Mouse (Mus musculus) naive thymus-derived CD4-positive, alpha-beta T cell, adult 2 months (primary cell): ENCODE data around the gene Slc6a17.

Experiments used
- DNase-seq: peaks from one replicate; pipeline ENCODE4 v3.0.0-alpha.2; 2011; ENCODE audit warnings: low read depth

Slc6a17 gene

DNA sequence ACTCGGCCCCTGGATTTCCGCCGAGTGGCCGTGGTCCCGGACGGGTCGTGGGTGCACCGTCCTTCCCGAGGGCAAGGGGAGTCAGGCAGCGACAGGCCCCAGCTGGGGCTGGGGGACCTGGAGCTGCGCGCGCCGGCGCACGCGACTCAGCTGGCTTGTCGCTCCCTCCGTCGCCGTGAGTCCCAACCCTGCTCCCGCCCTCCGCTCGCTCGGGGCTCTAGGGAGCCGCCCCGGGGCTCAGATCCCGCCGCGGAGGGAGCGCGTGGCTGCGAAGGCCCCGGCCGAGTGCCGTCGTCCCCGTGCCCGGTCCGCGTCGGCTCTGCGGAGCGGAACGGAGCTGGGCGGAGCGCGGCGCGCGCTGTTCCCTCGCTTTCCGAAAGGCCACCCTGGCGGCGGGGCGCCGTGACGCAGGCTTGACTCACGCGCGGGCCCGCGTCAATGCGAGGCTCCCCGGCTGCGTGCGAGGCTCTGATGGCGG lies at the start of gene Slc6a17:
Gene Slc6a17, minus strand, starts transcription at position 388 of the 478 bp plus-strand sequence.
- no peak for DNase-seq

DNA sequence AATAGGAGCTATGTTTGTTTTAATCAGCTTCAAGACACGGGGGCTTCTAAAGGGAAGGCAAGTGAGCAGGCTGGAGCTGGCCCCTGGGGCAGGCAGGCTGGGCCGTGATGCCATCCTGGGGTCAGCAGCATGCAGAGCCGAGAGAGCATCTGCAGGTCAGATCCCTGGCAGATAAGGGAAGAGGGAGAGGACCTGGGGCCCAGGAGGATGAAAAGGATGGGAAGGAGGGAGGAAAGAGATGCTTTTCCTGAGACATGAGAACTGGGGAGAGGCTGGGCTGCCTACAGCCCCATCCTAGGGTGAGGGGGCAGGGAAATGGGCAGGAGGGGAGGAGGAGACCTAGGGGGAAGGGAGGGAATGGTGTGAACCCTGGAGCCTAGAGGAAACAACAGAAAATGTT lies 47.5 kb upstream of the Slc6a17 start:
- no peak for DNase-seq

DNA sequence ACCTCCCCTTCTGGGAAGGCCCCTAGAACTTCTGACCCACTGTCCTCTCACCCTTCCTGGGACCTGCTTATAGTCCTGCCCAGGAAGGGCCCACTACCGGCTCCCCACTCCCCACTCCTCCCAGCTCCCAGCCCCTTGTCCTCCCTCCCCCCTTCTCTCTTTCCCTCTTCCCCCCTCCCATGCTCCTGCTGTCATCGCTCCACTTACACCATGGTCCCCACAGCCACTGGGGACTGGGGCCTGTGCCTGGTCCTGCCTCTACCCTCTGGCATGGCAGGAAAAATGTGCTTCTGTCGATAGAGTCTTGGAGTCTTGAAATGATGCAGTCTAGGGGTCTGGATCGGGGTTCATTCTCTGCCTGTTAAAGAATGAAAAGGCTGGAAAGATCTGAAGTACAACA lies 46.1 kb upstream of the Slc6a17 start:
- no peak for DNase-seq

DNA sequence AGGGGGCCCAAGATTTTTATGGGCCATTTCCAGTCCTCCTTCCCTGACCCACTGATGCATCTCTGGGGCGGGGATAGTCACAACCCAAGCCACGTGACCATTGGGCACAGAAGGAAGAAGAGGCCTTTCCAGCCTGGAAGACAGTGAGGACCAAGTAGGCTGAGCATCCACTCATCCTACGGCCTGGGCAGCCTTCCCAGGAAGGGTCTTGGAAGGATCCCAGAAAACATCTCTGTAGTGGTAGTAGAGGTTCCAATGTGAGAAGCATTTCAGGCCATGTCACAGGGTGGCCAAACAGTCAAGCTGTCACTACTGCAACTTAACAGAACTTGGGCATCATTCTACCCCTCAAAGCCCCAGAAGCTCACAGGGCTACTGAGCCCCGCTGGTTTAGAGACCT lies 44.8 kb upstream of the Slc6a17 start:
- DNase-seq = no peak

DNA sequence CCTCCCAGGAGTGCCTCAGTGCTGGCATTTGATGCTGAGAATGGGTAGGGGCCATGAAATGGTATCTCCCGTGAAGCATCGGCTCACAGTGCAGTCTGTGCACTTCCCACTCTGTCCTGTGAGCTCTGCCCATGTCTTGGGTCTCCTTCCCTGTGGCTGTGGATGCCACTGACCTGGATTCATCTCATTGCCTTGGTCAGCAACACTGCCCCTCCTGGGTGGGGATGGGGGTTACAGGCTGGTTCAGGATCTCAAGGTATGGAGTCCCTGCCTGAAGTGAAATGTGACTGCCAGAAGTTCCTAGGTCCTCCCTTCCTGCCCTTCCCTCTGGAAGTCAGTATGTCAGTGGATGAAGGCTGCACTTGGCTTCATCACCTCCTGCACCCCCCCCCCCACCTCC lies 44.3 kb upstream of the Slc6a17 start:
- no peak for DNase-seq

DNA sequence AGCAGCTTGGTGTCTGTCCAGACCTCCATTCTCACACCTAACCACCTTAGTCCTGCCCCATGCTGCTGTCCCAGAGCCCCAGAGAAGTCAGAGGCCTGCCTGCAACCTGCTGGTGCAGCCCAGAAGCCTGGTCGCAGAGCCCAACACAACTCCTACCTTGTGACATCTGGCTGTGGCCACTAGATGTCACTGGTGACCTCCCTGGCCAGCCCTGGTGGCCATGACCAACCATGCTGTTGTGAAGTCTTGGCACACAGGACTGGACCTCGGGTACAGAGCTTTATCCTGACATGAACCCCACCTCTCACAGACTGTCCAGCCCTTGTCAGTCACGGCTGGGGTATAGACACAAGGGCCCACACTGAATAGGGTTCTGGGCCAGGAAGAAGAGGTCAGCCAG lies 41.4 kb upstream of the Slc6a17 start:
- peak; percentile 7 for DNase-seq

DNA sequence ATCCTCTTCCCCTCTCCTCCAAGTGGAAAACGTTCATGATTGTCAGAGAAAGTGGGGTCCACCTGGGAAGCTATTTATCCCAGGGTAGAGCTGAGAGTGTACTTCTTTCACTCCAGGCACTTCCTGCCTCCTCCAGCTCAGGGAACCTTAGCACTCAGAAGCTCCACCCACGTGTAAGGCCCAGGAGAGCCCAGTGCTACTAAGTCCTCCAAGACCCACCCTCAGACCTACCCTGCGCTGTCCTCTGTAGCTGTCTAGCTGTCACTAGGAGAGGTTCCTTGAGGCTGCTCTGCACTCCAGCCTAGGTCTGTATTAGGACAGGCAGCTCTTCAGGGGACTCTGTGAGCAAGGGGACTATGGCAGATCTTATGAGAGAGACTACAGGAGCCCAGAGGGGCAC lies 40.9 kb upstream of the Slc6a17 start:
- no peak for DNase-seq

DNA sequence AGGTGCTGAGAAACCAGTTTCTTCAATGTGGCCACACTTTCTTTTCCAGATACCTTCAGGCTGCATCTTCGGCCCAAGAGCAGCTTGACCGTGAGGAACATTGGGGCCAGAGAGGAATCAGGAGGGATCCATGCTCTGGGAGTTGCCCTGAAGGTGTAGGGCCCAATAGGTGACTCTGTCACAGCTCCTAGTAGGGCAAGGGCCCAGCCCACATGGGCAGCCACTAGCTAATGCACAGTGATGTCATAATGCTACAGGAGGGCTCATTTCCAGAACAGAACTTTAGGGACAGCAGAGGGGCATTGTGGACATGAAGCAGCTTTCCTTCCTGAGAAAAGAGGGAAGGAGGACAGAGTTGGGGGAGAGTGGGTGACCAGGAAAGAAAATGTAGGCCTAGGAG lies 37.0 kb upstream of the Slc6a17 start, which contains the start of gene Ubl4b:
Gene Ubl4b, minus strand, starts transcription at position 232 of the 400 bp plus-strand sequence.
- DNase-seq = no peak

DNA sequence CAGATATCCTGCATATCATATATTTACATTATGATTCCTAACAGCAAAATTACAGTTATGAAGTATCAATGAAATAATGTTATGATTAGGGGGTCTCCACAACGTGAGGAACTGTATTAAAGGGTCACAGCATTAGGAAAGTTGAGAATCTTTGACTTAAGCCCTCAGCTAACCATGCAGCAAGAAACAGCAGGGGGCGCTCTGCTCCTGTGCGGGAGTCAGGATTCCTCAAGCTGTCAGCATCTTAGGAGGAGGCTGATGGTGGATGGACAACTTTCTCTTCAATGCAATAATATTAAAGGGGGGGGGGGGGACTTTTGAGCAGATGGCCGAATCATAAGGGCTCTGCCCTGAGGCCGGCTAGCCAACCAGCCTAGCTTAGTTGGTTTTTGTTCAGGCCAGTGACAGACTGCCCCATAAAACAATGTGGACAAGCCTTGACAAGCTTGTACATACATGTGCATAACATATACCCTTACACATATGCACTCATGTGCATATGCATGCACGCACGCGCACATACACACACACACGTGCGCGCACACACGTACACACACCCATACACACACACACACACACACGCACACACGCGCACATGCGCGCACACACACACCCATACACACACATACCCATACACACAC lies 32.7 kb upstream of the Slc6a17 start:
- peak; percentile 8 for DNase-seq

DNA sequence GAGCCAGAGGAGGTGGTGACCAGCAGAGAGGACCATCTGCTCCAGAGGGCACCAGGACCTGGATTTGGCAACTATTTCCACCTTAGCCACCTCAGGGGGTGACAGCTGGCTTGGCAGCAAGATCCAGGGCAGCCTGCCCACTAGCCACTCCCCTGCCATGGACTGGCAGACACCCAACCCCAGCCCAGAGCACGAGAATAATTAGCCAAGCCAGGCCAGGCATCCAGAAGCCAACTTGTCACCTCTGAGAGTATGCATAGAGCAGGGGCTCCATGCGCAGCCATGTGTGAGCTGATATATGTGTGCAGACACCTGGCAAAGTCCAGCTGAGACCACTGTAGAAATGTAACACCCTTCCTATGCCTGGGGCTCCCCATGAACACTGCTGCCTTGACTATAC lies 29.1 kb upstream of the Slc6a17 start:
- no peak for DNase-seq

DNA sequence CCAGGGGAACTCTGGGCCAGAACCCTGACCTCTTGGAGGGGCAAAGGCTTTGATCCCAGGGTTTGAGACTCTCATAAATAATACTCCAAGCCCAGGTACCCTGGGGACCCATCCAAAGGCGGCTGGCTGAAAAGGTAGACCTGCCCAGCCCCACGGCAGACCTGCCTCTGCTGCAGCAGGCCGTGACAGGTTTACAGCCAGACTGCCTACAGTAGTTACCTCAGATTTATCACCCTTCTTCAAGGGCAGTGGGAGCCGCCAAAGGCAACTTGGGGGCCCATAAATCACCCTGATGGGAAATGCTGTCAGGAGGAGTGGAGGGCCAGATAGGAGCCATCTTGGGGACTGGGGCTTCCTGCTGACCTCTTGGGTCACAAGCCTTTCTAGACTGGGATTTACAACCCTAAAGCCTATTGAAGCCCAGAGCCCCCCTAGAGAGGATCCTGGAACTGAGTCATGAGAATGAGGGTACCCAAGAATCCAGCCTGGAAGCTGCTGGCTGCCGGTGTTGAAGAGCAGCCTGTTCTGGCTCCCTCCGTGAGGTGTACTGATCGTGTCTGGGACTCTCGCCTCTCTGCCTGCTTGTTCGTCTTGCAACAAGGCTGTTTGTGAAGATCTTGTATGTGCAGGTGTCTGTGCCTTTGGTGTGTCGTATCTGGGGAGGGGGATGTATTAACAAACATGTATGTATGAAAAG lies 28.0 kb upstream of the Slc6a17 start:
- DNase-seq = no peak

DNA sequence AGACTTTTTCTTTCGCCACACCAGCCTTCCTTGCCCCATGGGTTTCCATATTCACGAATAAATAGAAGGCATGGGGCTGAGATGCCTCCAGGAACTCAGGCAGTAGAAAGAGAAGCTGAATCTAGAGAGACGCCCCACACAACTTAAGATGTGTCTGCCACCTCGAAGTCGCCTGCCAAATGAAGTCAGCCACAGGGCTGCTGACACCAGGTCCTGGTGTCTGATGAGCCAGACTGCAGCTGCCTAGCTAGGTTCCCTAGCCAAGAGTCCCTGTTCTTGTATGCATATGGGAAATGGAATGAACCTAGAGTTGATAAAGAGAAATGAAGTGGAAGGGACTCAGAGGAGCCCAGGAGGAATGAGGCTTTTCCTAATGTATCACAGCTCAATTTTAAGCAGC lies 27.5 kb upstream of the Slc6a17 start:
- no peak for DNase-seq

DNA sequence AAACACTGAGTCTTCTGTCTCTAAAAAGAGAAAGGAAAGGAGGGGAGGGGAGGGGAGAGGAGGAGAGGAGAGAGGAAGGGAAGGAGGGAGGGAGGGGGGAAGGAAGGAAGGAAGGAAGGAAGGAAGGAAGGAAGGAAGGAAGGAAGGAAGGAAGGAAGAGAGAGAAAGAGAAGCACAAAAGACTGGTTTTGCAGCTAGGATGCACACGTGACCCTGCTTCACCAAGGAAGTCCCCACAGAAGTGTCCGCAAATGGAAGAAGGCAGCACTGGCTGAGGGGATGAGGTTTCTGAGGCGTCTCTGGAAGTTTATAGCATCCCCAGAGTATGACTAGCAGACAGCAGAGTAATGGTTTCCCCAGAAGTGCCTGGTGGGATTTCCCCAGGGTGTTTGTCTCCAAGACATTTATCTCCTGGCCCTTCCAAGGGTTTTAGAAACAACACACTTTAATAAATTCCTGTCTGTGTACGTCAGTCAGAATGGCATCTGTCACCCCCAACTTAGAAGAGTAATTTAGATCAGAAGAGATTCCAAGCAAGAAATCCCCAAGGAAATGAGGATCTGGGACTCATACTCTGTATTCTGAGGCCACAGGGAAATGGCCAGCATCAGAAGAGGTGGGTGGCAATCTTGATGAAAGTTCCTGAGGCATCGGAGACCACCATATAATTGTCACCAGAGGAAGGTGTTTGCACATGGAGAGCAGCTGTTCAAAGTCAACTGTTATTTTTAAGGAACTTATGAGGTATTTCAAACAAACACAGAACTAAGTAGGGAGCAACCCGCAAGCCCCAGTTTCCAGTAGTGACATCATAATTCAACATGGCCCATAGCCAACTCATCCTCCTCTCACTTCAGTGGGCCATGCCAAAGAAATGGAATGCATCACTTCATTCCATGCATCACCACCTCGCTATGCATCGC lies 25.6 kb upstream of the Slc6a17 start:
- DNase-seq = no peak

DNA sequence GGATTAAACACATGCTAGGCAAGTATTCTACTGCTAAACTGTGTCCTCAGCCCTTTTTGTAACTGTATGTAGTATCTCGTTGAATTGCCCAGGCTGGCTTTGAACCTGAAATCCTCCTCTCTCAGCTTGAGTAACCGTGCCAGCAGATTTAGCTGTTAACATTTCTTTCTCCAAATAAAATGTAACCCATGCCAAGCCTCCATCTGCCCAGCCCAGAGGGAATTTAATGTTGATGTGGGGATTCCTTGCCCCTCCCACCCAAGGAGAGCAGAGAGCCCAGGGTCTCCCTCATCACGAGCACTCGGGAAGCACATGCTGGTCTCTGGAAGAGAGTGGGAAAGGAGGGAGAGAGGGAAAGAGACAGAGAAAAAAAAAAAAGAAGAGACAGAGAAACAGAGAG lies 24.8 kb upstream of the Slc6a17 start:
- DNase-seq = no peak

DNA sequence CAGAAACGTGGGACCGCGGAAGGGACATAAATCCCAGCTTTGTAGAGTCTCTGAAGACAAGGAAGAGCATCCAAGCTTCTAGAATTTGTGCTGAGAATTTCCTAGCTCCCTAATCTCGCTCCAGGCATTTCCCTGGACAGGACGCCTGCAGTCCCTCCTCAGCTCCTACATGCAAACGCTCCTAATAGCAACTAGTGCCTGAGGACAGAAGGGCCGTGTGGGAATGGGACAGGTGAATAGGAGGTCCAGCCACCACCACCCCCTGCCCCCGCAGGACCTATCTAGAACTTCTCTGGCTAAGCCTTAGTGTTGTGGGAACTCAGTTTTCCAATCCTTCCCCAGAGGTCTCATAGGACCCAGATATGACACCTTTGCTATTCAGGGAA lies 19.7 kb upstream of the Slc6a17 start:
- DNase-seq = no peak

DNA sequence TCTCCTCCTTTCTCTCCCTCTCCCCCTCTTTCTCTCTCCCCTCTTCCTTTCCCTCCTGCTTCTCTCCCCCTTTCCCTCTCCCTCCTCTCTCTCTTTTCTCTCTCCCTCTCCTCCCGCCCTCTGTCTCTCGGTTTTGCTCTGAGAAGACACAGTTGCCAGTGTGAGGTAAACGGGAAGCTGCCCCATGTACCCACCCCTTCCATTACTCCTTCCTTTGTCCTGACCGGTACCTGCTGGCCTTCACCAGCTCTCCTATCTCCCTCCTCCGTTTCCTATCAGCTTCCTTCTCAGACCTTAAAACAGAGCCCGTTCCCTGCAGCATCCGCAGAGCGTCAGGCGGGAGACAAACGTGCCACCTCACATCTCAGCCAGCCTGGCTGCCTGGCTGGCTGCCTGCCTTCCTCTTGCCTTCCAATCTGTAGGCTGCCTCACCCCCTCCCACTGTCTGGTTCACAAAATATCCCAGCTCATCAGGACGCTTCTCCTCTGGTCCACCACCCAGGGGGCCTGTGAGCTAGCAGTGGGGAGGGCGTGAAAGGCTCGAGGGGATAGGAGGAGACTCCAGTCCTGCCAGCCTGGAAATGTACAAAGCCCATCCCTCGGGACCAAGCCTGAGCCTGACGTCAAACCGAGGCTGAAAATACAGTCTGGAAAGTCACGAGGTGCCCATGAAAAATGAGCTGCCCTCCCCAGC lies 19.1 kb upstream of the Slc6a17 start:
- DNase-seq = no peak

DNA sequence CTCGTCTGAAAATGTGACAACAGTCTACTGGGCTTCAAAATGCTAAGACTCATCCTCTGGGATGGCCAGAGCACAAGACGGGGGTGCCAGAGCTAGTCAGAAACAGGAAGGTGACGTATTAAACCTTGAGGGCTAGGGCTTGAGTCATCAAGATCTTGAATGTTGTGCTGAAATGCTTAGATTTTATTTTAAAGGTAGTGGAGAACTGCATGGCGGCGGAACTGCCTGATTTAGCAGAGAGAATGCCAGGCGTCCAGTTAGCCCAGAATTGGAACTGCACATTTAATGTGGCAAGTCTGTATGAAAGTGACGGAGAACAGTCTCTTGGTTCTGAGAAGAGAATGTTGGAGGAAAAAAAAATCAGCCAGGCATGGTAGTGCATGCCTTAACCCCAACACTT lies 17.1 kb upstream of the Slc6a17 start:
- DNase-seq = no peak

DNA sequence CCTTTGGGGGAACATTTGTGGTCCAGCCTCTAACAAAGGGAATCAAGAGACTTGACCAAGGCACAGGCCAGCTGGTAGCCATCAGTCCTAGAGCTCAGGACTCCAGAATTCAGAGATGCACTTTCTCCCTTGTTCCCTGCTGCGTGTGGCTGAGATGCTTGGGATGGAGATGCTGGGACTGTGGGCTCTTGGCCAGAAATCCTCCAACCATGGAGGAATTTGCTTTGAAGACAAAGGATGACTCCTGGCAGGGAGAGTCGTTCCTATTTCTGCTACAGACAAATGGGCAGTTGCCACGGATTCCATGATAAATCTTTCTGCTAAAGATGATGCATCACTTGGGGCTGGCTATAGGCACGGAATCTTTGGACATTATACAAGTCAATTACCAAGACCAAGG lies 15.7 kb upstream of the Slc6a17 start:
- no peak for DNase-seq

DNA sequence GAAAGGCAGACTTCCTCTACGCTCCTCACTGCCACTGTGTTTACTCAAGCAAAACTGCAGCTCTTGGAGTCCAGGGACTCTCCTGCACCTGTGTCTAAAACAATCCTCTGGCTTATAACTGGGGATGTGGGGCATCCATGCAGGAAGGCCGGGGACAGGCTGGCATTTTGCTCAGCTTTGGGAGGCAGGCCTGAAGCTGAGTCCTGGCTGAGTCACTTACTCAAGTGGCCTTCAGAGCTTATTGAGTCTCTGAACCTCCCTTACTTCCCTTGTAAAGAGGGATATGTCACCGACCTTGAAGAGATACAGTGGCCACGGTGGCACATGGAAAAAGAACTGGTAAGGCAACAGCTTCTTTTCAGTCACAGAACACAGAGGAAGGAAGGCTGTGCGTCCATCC lies 12.8 kb upstream of the Slc6a17 start:
- DNase-seq = no peak

DNA sequence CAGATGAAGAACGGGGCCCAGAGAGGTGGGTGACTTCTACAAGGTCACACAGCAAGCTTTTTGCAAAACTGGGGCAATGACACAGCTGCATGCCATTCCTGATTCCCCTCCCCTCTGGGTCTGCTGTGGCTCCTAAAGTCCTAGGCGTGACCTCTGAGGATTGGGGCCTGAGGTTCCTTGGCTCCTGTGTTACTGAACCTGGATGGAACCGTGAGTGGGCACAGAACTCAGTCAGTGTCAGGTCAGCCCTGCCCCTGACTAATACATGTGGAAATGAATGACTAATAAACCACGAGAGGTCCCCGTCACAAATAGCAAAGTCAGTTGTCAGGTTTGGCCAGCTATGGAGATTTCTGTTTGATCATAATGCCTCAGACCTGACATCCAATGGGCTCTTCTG lies 11.4 kb upstream of the Slc6a17 start:
- no peak for DNase-seq

DNA sequence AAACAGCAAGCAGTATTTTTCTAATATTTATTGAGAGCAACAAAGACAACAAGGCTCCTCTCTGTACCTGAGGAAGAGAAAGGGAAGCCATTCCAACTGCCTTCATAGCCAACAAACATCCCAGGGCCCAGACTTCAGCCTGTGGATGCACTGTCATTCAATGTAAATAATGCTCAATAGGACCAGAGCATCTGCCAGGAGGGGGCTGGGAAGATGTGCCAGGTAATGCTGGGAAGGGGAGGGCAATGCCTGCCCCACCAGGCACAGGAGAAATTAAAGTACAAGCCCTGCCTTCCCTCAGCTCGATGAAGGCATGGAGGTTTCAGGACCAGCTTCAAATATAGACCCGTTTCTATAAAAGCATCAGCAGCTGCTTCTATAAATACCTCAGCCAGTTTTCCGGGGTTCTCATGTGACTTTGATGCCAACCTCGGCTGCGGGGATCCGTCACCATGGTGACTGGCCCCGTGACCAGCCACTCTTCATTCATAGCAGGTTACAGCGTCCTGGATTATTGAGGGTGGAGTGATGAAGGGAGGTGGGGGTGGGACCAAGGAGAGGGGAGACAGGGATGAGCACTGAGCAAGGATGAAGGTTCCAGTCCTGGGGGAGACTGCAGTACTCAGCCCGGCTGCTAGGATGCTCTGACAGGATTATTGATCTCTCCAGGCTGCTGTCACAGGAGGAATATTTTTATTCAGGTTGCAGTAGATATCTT lies 10.7 kb upstream of the Slc6a17 start:
- no peak for DNase-seq

DNA sequence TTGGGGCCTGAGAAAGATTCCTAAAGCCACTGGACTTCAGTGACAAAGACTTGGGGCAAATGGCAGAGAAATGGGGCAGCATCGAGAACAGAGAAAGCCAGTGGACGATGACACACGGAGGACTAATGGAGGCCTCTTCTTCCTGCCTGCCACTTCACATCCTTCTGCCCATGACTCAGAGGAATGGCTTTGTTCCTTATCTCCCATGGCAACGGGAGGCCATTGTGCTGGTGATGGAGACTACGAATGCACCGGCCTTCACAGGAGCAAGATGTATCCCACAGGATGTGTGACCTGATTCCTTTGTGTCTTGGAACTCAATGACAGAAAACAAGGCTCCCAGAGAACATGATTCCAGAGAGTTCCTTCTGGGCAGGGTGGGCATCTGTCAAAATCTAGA lies 6.7 kb upstream of the Slc6a17 start:
- DNase-seq = no peak
